Mouse (Mus musculus): ENCODE results near the gene Inpp5k. TPM values are rescaled to one million over a fixed set of nuclear protein-coding genes. Genes with fewer than 3 reads are reported as not detected.

Gene Inpp5k
- total and polyA plus RNA-seq, 3 experiments: 31.2 to 41.9 (median 35.6) TPM

GRCm38 (mm10) chr11:75654471-75655390 lies 23.9 kb downstream of the Inpp5k start (continued):
- peak; percentile 75 for TF ChIP-seq TBP (conservative IDR thresholded peaks at IDR 0.05; ENCODE audit: low read depth, low read length)
- peak; percentile 52 for TF ChIP-seq NELFE (IDR thresholded peaks at IDR 0.05; ENCODE audit: low read depth, low read length)
- no peak for TF ChIP-seq JUND (conservative IDR thresholded peaks at IDR 0.05; ENCODE audit: low read depth, low read length)
- peak; percentile 58; the same call in 1 of the 2 replicates for TF ChIP-seq ELF1 (IDR thresholded peaks at IDR 0.05; ENCODE audit: low read depth, low read length)
- TF ChIP-seq ZKSCAN1 (IDR thresholded peaks at IDR 0.05; ENCODE audit: borderline replicate concordance, low read depth, low read length): no peak; the same call in 1 of the 2 replicates
- TF ChIP-seq IRF4 (IDR thresholded peaks at IDR 0.05; ENCODE audit: low read depth, low read length): 0 out of 2 replicates have a peak, but pooled peaks have one; percentile 42
- no peak for TF ChIP-seq POLR2A (IDR thresholded peaks at IDR 0.05; ENCODE audit: low read depth, low read length)
- TF ChIP-seq UBTF (IDR thresholded peaks at IDR 0.05; ENCODE audit: low read depth, low read length): no peak; the same call in 1 of the 2 replicates
- peak; percentile 81 for TF ChIP-seq BHLHE40 (IDR thresholded peaks at IDR 0.05; ENCODE audit: low read depth, low read length)
- TF ChIP-seq ZMIZ1 (IDR thresholded peaks at IDR 0.05; ENCODE audit: low read depth, low read length): peak; percentile 60; the same call in 1 of the 2 replicates
- TF ChIP-seq MAX (IDR thresholded peaks at IDR 0.05; ENCODE audit: low read length): peak; percentile 83
- peak; percentile 29; the same call in 1 of the 2 replicates for TF ChIP-seq NRF1 (IDR thresholded peaks at IDR 0.05; ENCODE audit: low read depth, low read length)
- no peak for TF ChIP-seq ZC3H11A (IDR thresholded peaks at IDR 0.05; ENCODE audit: low read depth, low read length)
- TF ChIP-seq PAX5 (IDR thresholded peaks at IDR 0.05; ENCODE audit: low read length): no peak
- TF ChIP-seq ETS1 (conservative IDR thresholded peaks at IDR 0.05; ENCODE audit: low read depth, low read length): peak; percentile 89
- TF ChIP-seq GABPA (IDR thresholded peaks at IDR 0.05; ENCODE audit: insufficient replicate concordance, low read depth, low read length): no peak
- TF ChIP-seq USF1 (IDR thresholded peaks at IDR 0.05; ENCODE audit: low read depth, low read length): no peak

- Histone ChIP-seq H3K4me3 (replicated peaks in 1 of 3; ENCODE audit: low read depth in 2 of 3, low read length in 2 of 3, poor library complexity in 1 of 3) (peak overlapping the region; percentile 62 to 73 (median 71)), H3K36me3 (replicated peaks in 1 of 2; ENCODE audit: control insufficient read depth in 1 of 2, insufficient read depth in 1 of 2, low read length in 1 of 2) (peaks cover 34 to 40% of the 10 kb centered on the region in 2 experiments), H3K27ac (ENCODE audit: insufficient read depth, low read depth) (peak overlapping the region; percentile 98), H3K4me2 (ENCODE audit: insufficient read depth, low read depth, poor library complexity, severe bottlenecking) (peak overlapping the region; percentile 90), H3K9ac (ENCODE audit: insufficient read depth, low read depth) (peak overlapping the region; percentile 86), H3K4me1 (ENCODE audit: control insufficient read depth in 1 of 2, insufficient read depth in 2 of 2) (peaks cover 3 to 50% of the 10 kb centered on the region in 2 experiments; a peak in 3 of 4 replicates), H3K27me3 (replicated peaks) (no peaks in the 10 kb centered on the region), H3K9me3 (replicated peaks; ENCODE audit: low read length) (no peaks in the 10 kb centered on the region), H3K79me2 (replicated peaks; ENCODE audit: control insufficient read depth, extremely low read depth, insufficient read depth, poor library complexity, severe bottlenecking) (peaks cover 32% of the 10 kb centered on the region)
- peak; percentile 75 for DNase-seq (ENCODE audit: extremely low read depth)
- dilution Hi-C loops (cut with MboI; ENCODE audit: extremely low pct_ligation_motif_present, extremely low pct_unique_long_range_greater_than_20kb, low sequenced_read_pairs) (no loop called here), in situ Hi-C loops (cut with MboI; ENCODE audit: low pct_ligation_motif_present, low pct_unique_long_range_greater_than_20kb, low sequenced_read_pairs) (no loop called here)
- peak; percentile 79 for TF ChIP-seq MEF2A (IDR thresholded peaks at IDR 0.05; ENCODE audit: borderline replicate concordance, low read depth, low read length)
- TF ChIP-seq GABPA (IDR thresholded peaks at IDR 0.05; ENCODE audit: insufficient replicate concordance, low read depth, low read length): no peak
- peak; percentile 43; the same call in 1 of the 2 replicates for TF ChIP-seq MAZ (IDR thresholded peaks at IDR 0.05; ENCODE audit: low read depth, low read length)
- TF ChIP-seq KAT2A (IDR thresholded peaks at IDR 0.05; ENCODE audit: insufficient replicate concordance, low read length): 0 out of 2 replicates have a peak, but pooled peaks have one; percentile 37
- 0 out of 2 replicates have a peak, but pooled peaks have one; percentile 36 for TF ChIP-seq TBP (conservative IDR thresholded peaks at IDR 0.05; ENCODE audit: low read depth, low read length)
- TF ChIP-seq ELF1 (IDR thresholded peaks at IDR 0.05; ENCODE audit: low read depth, low read length): peak; percentile 91
- no peak for TF ChIP-seq ZKSCAN1 (IDR thresholded peaks at IDR 0.05; ENCODE audit: borderline replicate concordance, low read depth, low read length)
- 0 out of 2 replicates have a peak, but pooled peaks have one; percentile 44 for TF ChIP-seq TCF12 (IDR thresholded peaks at IDR 0.05; ENCODE audit: low read depth, low read length)
- peak; percentile 62 for TF ChIP-seq ETS1 (conservative IDR thresholded peaks at IDR 0.05; ENCODE audit: low read depth, low read length)
- peak; percentile 66; the same call in 1 of the 2 replicates for TF ChIP-seq POLR2A (IDR thresholded peaks at IDR 0.05; ENCODE audit: low read depth, low read length)
- TF ChIP-seq MAX (IDR thresholded peaks at IDR 0.05; ENCODE audit: low read length): peak; percentile 68
- TF ChIP-seq SIN3A (IDR thresholded peaks at IDR 0.05; ENCODE audit: low read length): peak; percentile 15
- TF ChIP-seq MXI1 (IDR thresholded peaks at IDR 0.05; ENCODE audit: low read depth, low read length): peak; percentile 76; the same call in 1 of the 2 replicates
- peak; percentile 47; the same call in 1 of the 2 replicates for TF ChIP-seq HCFC1 (IDR thresholded peaks at IDR 0.05; ENCODE audit: low read depth, low read length)
- peak; percentile 71 for TF ChIP-seq BHLHE40 (IDR thresholded peaks at IDR 0.05; ENCODE audit: low read depth, low read length)
- TF ChIP-seq NRF1 (IDR thresholded peaks at IDR 0.05; ENCODE audit: low read depth, low read length): 0 out of 2 replicates have a peak, but pooled peaks have one; percentile 38
- peak; percentile 38; the same call in 1 of the 2 replicates for TF ChIP-seq POLR2AphosphoS2 (IDR thresholded peaks at IDR 0.05; ENCODE audit: low read depth, low read length)
- no peak for TF ChIP-seq JUND (conservative IDR thresholded peaks at IDR 0.05; ENCODE audit: low read depth, low read length)
- peak; percentile 58 for TF ChIP-seq NELFE (IDR thresholded peaks at IDR 0.05; ENCODE audit: low read depth, low read length)
- TF ChIP-seq RAD21 (IDR thresholded peaks at IDR 0.05; ENCODE audit: low read depth, low read length): no peak
- TF ChIP-seq UBTF (IDR thresholded peaks at IDR 0.05; ENCODE audit: low read depth, low read length): no peak
- peak; percentile 63; the same call in 1 of the 2 replicates for TF ChIP-seq MYC (IDR thresholded peaks at IDR 0.05; ENCODE audit: low read depth, low read length)
- TF ChIP-seq CTCF (conservative IDR thresholded peaks at IDR 0.05 in 1 of 2, IDR thresholded peaks at IDR 0.05 in 1 of 2; ENCODE audit: low read depth in 2 of 2, low read length in 2 of 2): no peak
These were observed 25.1 kb downstream of the Inpp5k start for GRCm38 (mm10) chr11:75655621-75656545.

All from CH12.LX (cell line).